Mouse (Mus musculus): Measurements from ENCODE around the gene Ppia.

- TF ChIP-seq MEF2A (IDR thresholded peaks at IDR 0.05; ENCODE audit: borderline replicate concordance, low read depth, low read length), result no peak
- no peak for TF ChIP-seq HCFC1 (IDR thresholded peaks at IDR 0.05; ENCODE audit: low read depth, low read length)
- no peak for TF ChIP-seq CTCF (conservative IDR thresholded peaks at IDR 0.05 in 1 of 2, IDR thresholded peaks at IDR 0.05 in 1 of 2; ENCODE audit: low read depth in 2 of 2, low read length in 2 of 2)
- no peak for TF ChIP-seq MAZ (IDR thresholded peaks at IDR 0.05; ENCODE audit: low read depth, low read length)
- TF ChIP-seq EP300 (IDR thresholded peaks at IDR 0.05; ENCODE audit: low read length), result no peak
- TF ChIP-seq POLR2A (IDR thresholded peaks at IDR 0.05; ENCODE audit: low read depth, low read length), result no peak
- TF ChIP-seq USF1 (IDR thresholded peaks at IDR 0.05; ENCODE audit: low read depth, low read length), result no peak
- TF ChIP-seq UBTF (IDR thresholded peaks at IDR 0.05; ENCODE audit: low read depth, low read length), result no peak
- no peak for TF ChIP-seq NELFE (IDR thresholded peaks at IDR 0.05; ENCODE audit: low read depth, low read length)
- TF ChIP-seq RAD21 (IDR thresholded peaks at IDR 0.05; ENCODE audit: low read depth, low read length), result no peak
- TF ChIP-seq MXI1 (IDR thresholded peaks at IDR 0.05; ENCODE audit: low read depth, low read length), result no peak
- TF ChIP-seq RCOR1 (conservative IDR thresholded peaks at IDR 0.05; ENCODE audit: low read depth, low read length), result no peak
These were observed 30.7 kb downstream of the Ppia start for GRCm38 (mm10) chr11:6445951-6446350.
